Mouse (Mus musculus) MEL (cell line): ENCODE measurements around the gene Tekt1.

Experiments
- CHD1 ChIP-seq: IDR thresholded peaks from 2 replicates; pipeline ENCODE4 v1.6.1; 2012; ENCODE audit warnings: low read depth, mild to moderate bottlenecking, inconsistent platforms, low read length, improper control_type of control experiment
- CHD2 ChIP-seq: IDR thresholded peaks from 2 replicates; pipeline ENCODE4 v1.6.1; 2011; ENCODE audit warnings: low read length, improper control_type of control experiment
- CTCF ChIP-seq, 3 experiments: IDR thresholded peaks in 2 of 3; conservative IDR thresholded peaks in 1 of 3; 2 replicates each; pipeline ENCODE4 v1.5.1; 2011 to 2012; ENCODE audit warnings: low read length in 3 of 3, low read depth in 2 of 3, mild to moderate bottlenecking in 2 of 3, improper control_type of control experiment in 1 of 3, inconsistent platforms in 1 of 3, mixed read lengths in 1 of 3, moderate library complexity in 1 of 3; ENCODE audit not compliant: control insufficient read depth in 1 of 3, insufficient read depth in 1 of 3, poor library complexity in 1 of 3, severe bottlenecking in 1 of 3
- EP300 ChIP-seq, 2 experiments: IDR thresholded peaks; 2 replicates each; pipeline ENCODE4 v1.6.1; 2011; ENCODE audit warnings: improper control_type of control experiment in 2 of 2, low read length in 2 of 2, low read depth in 1 of 2, mild to moderate bottlenecking in 1 of 2
- GABPA ChIP-seq: IDR thresholded peaks from 2 replicates; pipeline ENCODE4 v1.6.1; 2012; ENCODE audit warnings: low read depth, mild to moderate bottlenecking, inconsistent platforms, low read length, improper control_type of control experiment, moderate library complexity
- POLR2A ChIP-seq, 2 experiments: IDR thresholded peaks; 2 replicates each; pipeline ENCODE4 v1.6.1; 2011 to 2012; ENCODE audit warnings: low read length in 2 of 2, mild to moderate bottlenecking in 2 of 2, control low read depth in 1 of 2, improper control_type of control experiment in 1 of 2, low read depth in 1 of 2, moderate library complexity in 1 of 2; ENCODE audit not compliant: control insufficient read depth in 1 of 2, insufficient read depth in 1 of 2, poor library complexity in 1 of 2
- SMC3 ChIP-seq: IDR thresholded peaks from 2 replicates; pipeline ENCODE4 v1.6.1; 2011; ENCODE audit warnings: low read depth, low read length, improper control_type of control experiment
- TAL1 ChIP-seq: IDR thresholded peaks from 2 replicates; pipeline ENCODE4 v1.6.1; 2012; ENCODE audit warnings: mild to moderate bottlenecking, inconsistent platforms, low read length, moderate library complexity, mixed read lengths
- USF1 ChIP-seq: IDR thresholded peaks from 2 replicates; pipeline ENCODE4 v1.6.1; 2014; ENCODE audit warnings: low read depth, mild to moderate bottlenecking, inconsistent platforms, low read length, improper control_type of control experiment, moderate library complexity
- USF2 ChIP-seq, 2 experiments: IDR thresholded peaks; 2 replicates each; pipeline ENCODE4 v1.6.1; 2011 to 2012; ENCODE audit warnings: improper control_type of control experiment in 2 of 2, low read length in 2 of 2, borderline replicate concordance in 1 of 2, inconsistent platforms in 1 of 2, low read depth in 1 of 2, mild to moderate bottlenecking in 1 of 2; ENCODE audit not compliant: insufficient read depth in 1 of 2
- ZC3H11A ChIP-seq: IDR thresholded peaks from 2 replicates; pipeline ENCODE4 v1.6.1; 2012; ENCODE audit warnings: low read depth, mild to moderate bottlenecking, inconsistent platforms, low read length, improper control_type of control experiment
- ZNF384 ChIP-seq: IDR thresholded peaks from 2 replicates; pipeline ENCODE4 v1.6.1; 2012; ENCODE audit warnings: low read depth, mild to moderate bottlenecking, inconsistent platforms, low read length, improper control_type of control experiment

DNA sequence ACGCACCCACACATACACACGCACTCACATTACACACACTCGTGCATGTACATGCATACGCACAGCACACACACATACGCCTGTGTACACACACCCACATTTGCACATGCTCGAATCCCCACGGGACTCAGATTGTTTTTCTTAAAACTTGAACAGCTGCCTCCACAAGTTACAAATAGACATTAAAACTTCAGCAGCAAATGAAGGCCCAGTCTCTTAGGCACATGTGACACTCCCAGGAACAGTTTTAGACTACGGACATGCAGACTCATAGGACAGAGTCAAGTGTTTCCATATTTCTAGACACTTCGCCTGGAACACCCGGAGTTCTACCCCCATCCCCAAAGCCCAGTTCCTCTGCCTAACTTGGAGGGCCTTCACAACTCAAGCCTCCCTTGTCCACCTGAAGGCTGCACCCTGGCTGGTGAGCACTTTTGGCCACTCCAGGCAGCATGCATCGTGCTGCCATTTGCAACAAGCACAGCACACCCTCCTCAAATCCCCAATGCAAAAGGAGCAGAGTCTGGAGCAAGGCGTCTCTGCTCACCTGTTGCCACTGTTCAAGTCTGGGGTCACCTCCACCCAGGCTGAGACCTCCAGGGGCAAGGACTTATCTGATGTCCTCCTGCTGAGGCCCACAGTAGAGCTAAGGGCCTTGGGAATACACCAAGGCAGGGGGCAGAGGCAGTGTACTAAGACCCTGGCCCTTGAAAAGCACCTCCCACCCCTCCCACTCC is 47.6 kb upstream of the Tekt1 start:
- TF ChIP-seq CHD2 (no peak), EP300 (IDR thresholded peaks at IDR 0.05; ENCODE audit: low read depth in 1 of 2, low read length in 2 of 2) (no peak), CTCF (IDR thresholded peaks at IDR 0.05 in 2 of 3, conservative IDR thresholded peaks at IDR 0.05 in 1 of 3; ENCODE audit: control insufficient read depth in 1 of 3, insufficient read depth in 1 of 3, low read depth in 2 of 3, low read length in 3 of 3, poor library complexity in 1 of 3, severe bottlenecking in 1 of 3) (no peak), CHD1 (no peak), POLR2A (IDR thresholded peaks at IDR 0.05; ENCODE audit: control insufficient read depth in 1 of 2, insufficient read depth in 1 of 2, low read depth in 1 of 2, low read length in 2 of 2, poor library complexity in 1 of 2) (no peak), SMC3 (no peak), ZNF384 (no peak), USF1 (no peak), USF2 (IDR thresholded peaks at IDR 0.05; ENCODE audit: borderline replicate concordance in 1 of 2, insufficient read depth in 1 of 2, low read depth in 1 of 2, low read length in 2 of 2) (no peak), ZC3H11A (no peak), TAL1 (no peak), GABPA (no peak)
